Mouse (Mus musculus) natural killer cell, adult 2 months (primary cell): ENCODE data around the gene Hist1h3g.
A peak's percentile ranks its signal among the peaks of the same experiment; 100 is the strongest.

ENCODE experiments used
- DNase-seq, 2 experiments: peaks; one replicate each; pipeline ENCODE4 v3.0.0; 2022; ENCODE audit warnings: low spot score in 2 of 2

Hist1h3g gene

DNA sequence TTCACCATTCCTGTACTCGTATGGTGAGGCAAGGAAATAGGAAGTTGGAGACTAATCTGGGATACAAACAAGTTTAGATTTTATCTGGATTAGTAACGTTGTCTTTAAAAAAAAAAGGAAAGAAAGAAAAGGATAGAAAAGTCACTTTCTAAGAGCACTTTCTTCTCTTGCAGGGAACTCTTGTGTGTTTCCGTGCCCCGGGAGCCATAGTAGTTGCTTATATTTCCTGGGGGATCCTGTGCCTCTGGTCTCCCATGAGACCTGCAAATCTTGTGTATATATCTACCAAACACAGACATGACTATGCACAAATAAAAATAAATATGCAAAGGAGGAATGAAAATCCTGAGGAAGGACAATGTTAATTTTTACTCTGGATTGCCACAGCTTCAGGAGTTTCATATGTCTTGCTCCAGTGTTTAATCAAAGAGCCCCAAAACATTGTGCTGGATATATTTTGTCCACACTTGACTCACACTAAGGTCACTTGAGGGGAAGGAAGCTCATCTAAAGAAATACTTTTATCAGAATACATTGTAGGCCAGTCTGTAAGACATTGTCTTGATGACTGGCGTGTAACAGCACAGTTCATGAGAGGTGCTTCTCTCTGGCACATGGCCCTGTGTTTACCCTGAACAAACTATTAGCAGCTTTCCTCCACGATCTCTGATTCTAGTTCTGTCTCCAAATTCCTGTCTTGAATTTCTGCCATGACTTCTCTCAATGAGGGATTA lies 41.9 kb downstream of the Hist1h3g start:
- no peak for DNase-seq

DNA sequence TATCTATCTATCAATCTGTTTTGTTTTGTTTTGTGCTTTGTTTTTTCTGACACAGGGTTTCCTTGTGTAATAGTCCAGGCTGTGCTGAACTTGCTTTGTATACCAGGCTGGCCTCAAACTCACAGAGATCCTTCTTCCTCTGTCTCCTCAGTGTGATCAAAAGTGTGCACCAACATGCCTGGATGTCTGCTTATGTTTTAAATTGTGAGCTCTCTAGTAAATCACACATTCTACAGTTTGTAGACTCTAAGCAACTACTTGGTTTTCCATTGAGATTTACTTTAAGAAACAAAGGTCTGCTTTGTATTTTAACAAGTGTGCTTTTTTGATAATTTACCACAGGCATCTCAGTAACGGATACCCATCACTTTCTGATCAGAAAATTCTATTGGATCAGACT lies 42.6 kb downstream of the Hist1h3g start:
- DNase-seq, result no peak

DNA sequence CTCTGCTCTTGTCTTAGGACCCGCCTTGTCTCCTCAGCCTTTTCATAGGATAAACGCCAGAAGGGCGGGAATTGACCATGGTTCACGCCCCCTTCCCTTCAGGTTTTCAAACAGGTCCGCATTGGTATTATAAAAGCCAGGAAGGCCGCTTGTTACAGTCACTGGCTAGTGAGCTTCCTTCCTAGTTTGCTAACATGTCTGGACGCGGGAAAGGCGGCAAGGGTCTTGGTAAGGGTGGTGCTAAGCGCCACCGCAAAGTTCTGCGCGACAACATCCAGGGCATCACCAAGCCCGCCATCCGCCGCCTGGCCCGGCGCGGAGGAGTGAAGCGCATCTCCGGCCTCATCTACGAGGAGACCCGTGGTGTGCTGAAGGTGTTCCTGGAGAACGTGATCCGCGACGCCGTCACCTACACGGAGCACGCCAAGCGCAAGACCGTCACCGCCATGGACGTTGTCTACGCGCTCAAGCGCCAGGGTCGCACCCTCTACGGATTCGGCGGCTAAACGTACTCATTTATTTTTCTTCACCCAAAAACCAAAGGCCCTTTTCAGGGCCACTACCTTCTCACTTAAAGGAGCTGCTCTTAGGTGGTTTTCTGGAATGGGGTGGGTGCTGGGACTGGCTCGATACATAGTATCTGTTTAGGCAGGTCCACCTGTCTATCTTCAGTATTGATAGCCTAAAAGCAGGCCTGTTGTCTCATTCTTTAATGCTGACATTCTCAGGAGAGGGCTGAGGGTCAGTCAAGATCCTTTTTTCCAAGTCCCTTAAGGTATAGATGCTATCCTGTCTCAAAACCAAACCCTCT lies 46.4 kb downstream of the Hist1h3g start, which contains the start of gene Hist1h4d:
Hist1h4d (plus strand) TSS at position 191 of the 811 bp plus-strand sequence.
- peak; percentile 96 for DNase-seq

DNA sequence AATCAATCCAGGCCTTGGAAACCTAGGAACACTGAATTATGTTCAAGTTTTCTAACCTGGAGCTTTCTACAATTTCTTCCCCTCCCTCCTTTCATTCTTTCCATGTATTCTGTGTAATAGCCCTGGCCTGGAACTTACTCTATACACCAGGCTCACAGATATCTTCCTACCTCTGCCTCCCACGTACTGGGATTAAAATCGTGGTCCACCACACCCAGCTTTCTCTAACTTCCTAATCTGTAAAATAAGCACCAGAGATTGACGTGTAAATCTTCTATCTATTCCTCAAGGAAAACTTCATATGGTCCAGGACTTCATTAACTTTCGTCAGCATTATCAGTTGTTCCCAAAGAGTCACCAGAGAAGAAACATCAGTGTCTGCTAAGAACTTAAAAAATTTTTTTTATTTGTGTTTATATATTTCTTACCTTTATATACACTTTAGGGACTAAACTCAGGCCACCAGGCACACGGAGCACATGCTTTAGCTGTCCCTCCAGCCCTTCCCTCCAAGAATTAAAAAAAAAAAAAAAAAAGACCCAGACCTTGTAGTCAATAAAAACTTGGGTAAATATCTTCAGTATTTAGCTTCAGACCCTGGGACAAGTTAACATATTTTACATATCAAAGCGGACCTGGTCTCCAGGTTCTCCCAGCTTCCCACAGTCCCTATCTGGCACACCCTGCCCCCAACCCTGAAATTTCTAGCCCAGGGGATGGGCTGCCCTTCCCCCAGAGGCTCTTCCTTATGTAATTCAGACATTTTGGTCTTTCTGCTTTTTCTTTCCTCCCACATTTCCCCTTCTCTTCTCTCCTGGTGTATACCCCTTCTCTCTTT lies 47.2 kb downstream of the Hist1h3g start:
- DNase-seq, result no peak

DNA sequence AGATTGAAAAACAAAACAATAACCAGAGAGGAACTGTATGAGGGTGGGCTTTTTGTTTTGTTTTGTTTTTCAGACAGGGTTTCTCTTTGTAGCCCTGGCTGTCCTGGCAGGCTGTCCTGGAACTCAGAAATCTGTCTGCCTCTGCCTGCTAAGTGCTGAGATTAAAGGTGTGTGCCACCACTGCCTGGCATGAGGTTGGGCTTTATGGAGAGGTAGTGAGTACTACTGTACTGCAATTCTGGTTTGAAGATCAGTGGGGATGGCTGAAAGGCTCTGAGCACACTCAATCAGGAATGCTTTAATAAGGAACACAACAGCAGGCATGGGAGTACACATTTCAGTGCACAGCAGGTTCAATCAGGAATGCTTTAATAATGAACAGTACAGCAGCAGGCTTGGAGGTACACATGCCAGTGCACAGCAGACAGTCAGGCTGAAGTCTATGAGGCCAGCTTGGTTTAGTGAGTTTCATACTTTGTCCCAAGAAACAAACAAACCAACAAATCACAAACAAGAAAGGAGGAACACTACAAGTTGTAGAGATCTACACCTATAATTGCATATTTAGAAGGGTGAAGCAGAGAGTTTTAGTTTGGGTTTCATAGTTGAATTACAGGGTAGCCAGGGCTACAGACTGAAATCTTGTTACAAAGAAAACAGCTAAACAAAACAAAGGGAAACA lies 48.3 kb downstream of the Hist1h3g start:
- DNase-seq, result no peak

DNA sequence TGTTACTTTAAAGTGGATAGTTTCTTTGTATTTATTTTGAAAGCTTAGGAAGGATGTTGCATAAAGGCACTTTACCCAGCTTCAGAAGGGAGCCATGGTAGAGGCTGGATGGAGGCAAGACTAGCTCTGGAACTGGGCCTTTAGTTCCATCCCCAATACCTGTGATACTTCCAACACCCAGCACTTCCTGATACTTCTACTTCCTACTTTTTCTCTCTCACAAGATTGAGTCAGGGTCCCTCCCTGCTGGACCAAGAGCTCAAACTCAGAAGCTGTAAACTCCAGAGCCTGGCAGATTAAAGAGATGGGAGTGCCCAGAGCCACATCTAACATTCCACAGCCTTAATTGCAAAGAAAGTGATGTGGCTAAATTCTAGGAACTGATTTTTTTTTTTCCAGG lies 49.1 kb downstream of the Hist1h3g start:
- DNase-seq, result no peak

DNA sequence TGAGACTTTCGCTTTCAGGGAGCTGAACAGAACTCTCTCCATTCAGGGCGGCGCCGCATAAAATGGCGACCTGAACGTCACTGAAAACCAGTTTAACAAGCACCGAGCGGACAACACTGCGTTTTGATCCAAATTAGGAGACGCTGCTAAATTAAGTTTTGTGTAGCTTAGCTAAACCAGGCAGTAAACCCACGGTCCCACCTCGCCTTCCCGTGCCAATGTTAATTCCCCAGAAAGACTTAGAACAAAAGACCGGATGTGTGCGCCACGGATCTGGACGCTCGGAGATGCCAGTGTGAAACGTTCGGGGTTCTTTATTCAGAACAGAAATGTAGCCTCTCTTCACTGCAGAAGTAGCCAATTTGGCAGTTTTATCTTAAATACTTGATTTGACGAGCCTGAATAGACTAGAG lies 49.8 kb downstream of the Hist1h3g start:
- DNase-seq, result peak; percentile 75 to 79
